Mouse (Mus musculus) midbrain, embryonic 13.5 days (tissue): ENCODE data around the gene 2810459M11Rik. TPM values are rescaled to one million over a fixed set of nuclear protein-coding genes. Genes with fewer than 3 reads are reported as not detected.
A peak's percentile ranks its signal among the peaks of the same experiment; 100 is the strongest.
"Not testable (repeated sequence)": the region's sequence is repeated elsewhere in the genome, so short reads cannot be mapped to it uniquely, and the experiment has no call there.

Experiments used
- ATAC-seq: fragments of 200-750 bp; cut with Nextera tagmentation; 2 replicates; pipeline ENCODE4 v1.8.0; 2017; ENCODE audit warnings: mild to moderate bottlenecking, moderate TSS enrichment, moderate library complexity
- H3K27ac ChIP-seq: fragments of 300-500 bp; sonication (generic); 2 replicates; pipeline ENCODE4 v1.5.1; 2015; ENCODE audit warnings: inconsistent platforms, mild to moderate bottlenecking, moderate library complexity
- H3K27me3 ChIP-seq: fragments of 300-500 bp; sonication (generic); 2 replicates; pipeline ENCODE4 v1.6.1; 2015; ENCODE audit warnings: mild to moderate bottlenecking, inconsistent platforms
- H3K36me3 ChIP-seq: fragments of 300-500 bp; sonication (generic); 2 replicates; pipeline ENCODE4 v1.6.1; 2015; ENCODE audit warnings: mild to moderate bottlenecking, inconsistent platforms
- H3K4me1 ChIP-seq: fragments of 300-500 bp; sonication (generic); replicated peaks from 2 replicates; pipeline ENCODE4 v1.6.1; 2015; ENCODE audit warnings: inconsistent platforms
- H3K4me2 ChIP-seq: fragments of 300-500 bp; sonication (generic); replicated peaks from 2 replicates; pipeline ENCODE4 v1.6.1; 2015; ENCODE audit warnings: moderate library complexity, mild to moderate bottlenecking, inconsistent platforms
- H3K4me3 ChIP-seq: fragments of 300-500 bp; sonication (generic); replicated peaks from 2 replicates; pipeline ENCODE4 v1.5.1; 2015; ENCODE audit warnings: mild to moderate bottlenecking, inconsistent platforms
- H3K9ac ChIP-seq: fragments of 300-500 bp; sonication (generic); replicated peaks from 2 replicates; pipeline ENCODE4 v1.6.1; 2015; ENCODE audit warnings: mild to moderate bottlenecking, inconsistent platforms
- H3K9me3 ChIP-seq: fragments of 300-500 bp; sonication (generic); 2 replicates; pipeline ENCODE4 v1.6.1; 2016; ENCODE audit warnings: mild to moderate bottlenecking, inconsistent platforms
- WGBS: fragments of 180-500 bp; shearing (Covaris S2); methylation state at CpG from one replicate; pipeline ENCODE4 v1.1.7; 2015; 5-methylcytosine and 5-hydroxymethylcytosine counted together
- polyA plus RNA-seq: library from polyadenylated mRNA; unstranded; fragments of >200 nt; fragmentation: Nextera tagmentation; extraction: Ambion mirVana; gene quantifications from 2 replicates; pipeline ENCODE4 v1.2.1, GENCODE M21; 2015

Gene 2810459M11Rik
- 2.3 and 2.5 TPM in 2 replicates for polyA plus RNA-seq

- Histone ChIP-seq H3K4me3 (peak within 1 kb of the TSS; percentile 55), H3K9ac (peak within 1 kb of the TSS; percentile 67), H3K27me3 (peaks cover 60% of the 10 kb centered on the region), H3K4me1 (peaks cover 12% of the 10 kb centered on the region), H3K4me2 (peak within 1 kb of the TSS; percentile 79), H3K9me3 (no peaks in the 10 kb centered on the region; the same call in 1 of the 2 replicates), H3K36me3 (no peaks in the 10 kb centered on the region), H3K27ac (no peak within 1 kb of the TSS)
- WGBS, result under 1% methylated on average over 92 of the region's 110 CpGs
- ATAC-seq, result peak; percentile 82
These were observed at the start of gene 2810459M11Rik for GRCm38 (mm10) chr1:86045848-86046805. Gene 2810459M11Rik (plus strand): TSS chr1:86045863.

DNA sequence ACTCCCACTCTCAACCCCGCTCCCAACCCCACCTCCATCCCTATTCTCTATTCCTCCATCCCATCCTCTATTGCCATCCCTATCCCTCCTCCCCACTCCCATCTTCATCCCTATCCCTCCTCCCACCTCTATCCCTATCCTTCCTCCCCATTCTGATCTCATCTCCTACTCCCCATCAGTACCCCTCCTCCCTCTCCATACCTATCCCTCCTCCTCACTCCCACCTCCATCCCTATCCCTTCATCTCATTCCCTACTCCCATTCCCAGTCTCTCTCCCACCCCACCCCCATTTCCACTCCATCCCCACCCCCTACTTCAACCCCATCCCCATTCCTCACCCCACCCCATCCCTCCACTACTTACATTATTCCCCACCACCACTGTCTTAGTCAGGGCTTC, 48.4 kb upstream of the 2810459M11Rik start:
- Histone ChIP-seq H3K9me3 (no peaks in the 10 kb centered on the region), H3K9ac (no peak overlapping the region), H3K4me3 (no peak overlapping the region), H3K4me1 (no peaks in the 10 kb centered on the region), H3K36me3 (no peaks in the 10 kb centered on the region), H3K4me2 (no peak overlapping the region), H3K27ac (no peak overlapping the region), H3K27me3 (no peaks in the 10 kb centered on the region)
- WGBS, result 96% methylated on average over 1 of the region's 1 CpGs
- no peak for ATAC-seq

- no peak overlapping the region for H3K4me2 ChIP-seq
- H3K27me3 ChIP-seq, result no peaks in the 10 kb centered on the region
- H3K4me1 ChIP-seq, result no peaks in the 10 kb centered on the region
- 88% methylated on average over 4 of the region's 4 CpGs for WGBS
- no peak overlapping the region for H3K27ac ChIP-seq
- H3K36me3 ChIP-seq, result no peaks in the 10 kb centered on the region
- no peaks in the 10 kb centered on the region for H3K9me3 ChIP-seq
- no peak overlapping the region for H3K4me3 ChIP-seq
- ATAC-seq, result no peak
- no peak overlapping the region for H3K9ac ChIP-seq
These were observed 47.7 kb upstream of the 2810459M11Rik start for GRCm38 (mm10) chr1:85998012-85998411.

GRCm38 (mm10) chr1:85999853-86000570, 45.7 kb upstream of the 2810459M11Rik start:
- H3K27me3 ChIP-seq, result no peaks in the 10 kb centered on the region
- no peak for ATAC-seq
- no peak overlapping the region for H3K27ac ChIP-seq
- H3K9me3 ChIP-seq, result no peaks in the 10 kb centered on the region
- no peaks in the 10 kb centered on the region for H3K4me1 ChIP-seq
- no peak overlapping the region for H3K4me2 ChIP-seq
- no peak overlapping the region for H3K4me3 ChIP-seq
- WGBS, result 89% methylated on average over 18 of the region's 18 CpGs
- no peaks in the 10 kb centered on the region for H3K36me3 ChIP-seq
- no peak overlapping the region for H3K9ac ChIP-seq

- Histone ChIP-seq H3K36me3 (no peaks in the 10 kb centered on the region), H3K4me1 (no peaks in the 10 kb centered on the region; the same call in 1 of the 2 replicates), H3K4me3 (no peak overlapping the region), H3K9me3 (no peaks in the 10 kb centered on the region), H3K27ac (no peak overlapping the region), H3K9ac (no peak overlapping the region), H3K4me2 (no peak overlapping the region), H3K27me3 (no peaks in the 10 kb centered on the region)
- no peak for ATAC-seq
- 93% methylated on average over 10 of the region's 10 CpGs for WGBS
These were observed 40.1 kb upstream of the 2810459M11Rik start for GRCm38 (mm10) chr1:86005540-86005939.

GRCm38 (mm10) chr1:86006040-86006439, 39.6 kb upstream of the 2810459M11Rik start:
- Histone ChIP-seq H3K4me3 (no peak overlapping the region), H3K36me3 (no peaks in the 10 kb centered on the region), H3K9me3 (no peaks in the 10 kb centered on the region), H3K4me2 (no peak overlapping the region), H3K27me3 (no peaks in the 10 kb centered on the region), H3K4me1 (no peaks in the 10 kb centered on the region; the same call in 1 of the 2 replicates), H3K27ac (no peak overlapping the region), H3K9ac (no peak overlapping the region)
- no peak for ATAC-seq
- WGBS, result 90% methylated on average over 6 of the region's 6 CpGs

DNA sequence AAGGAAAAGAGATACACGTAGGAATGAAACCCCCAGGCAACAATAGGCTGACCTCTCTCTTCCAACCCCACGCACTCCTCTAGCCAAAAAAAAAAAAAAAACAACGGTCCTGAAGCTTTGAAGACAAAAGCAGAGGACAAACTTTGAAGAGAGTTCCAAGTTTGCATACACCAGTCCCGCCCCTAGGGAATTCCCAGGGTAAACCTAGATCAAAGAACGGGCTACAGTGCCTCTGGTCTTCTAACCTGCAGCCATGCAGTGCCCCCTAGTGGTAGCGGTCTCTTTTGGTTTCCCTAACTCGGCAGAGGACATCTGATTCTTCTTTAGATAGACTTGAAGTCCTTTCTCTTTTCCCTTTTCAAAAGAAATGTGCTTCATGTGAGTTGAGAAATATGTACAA, 37.9 kb upstream of the 2810459M11Rik start:
- Histone ChIP-seq H3K9ac (no peak overlapping the region), H3K4me1 (no peaks in the 10 kb centered on the region; the same call in 1 of the 2 replicates), H3K9me3 (peaks cover 3% of the 10 kb centered on the region; the same call in 1 of the 2 replicates), H3K36me3 (no peaks in the 10 kb centered on the region), H3K4me2 (no peak overlapping the region), H3K27ac (no peak overlapping the region), H3K4me3 (no peak overlapping the region), H3K27me3 (no peaks in the 10 kb centered on the region)
- 4% methylated on average over 7 of the region's 7 CpGs for WGBS
- peak; percentile 74; the same call in 1 of the 2 replicates for ATAC-seq

DNA sequence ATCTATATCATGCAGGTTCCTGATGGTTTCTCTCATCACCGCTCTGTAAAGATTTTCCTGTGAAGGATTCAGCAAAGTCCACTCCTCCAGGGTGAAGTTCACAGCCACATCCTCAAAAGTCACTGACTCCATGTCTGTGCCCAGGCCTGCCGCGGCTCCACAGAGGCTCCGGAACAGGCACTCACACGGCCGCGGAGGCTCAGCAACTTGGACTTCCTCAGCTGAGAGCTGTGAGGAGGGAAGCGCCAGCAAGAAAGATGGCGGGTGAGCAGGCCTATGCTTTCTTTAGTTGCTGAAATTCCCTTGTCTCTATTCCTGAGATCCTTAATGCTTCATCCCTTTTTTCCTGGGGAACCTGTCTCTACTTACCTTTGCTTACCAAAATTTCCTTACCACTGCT, 29.9 kb upstream of the 2810459M11Rik start:
- H3K4me3 ChIP-seq, H3K27ac ChIP-seq, ATAC-seq, H3K9me3 ChIP-seq, H3K4me2 ChIP-seq, H3K9ac ChIP-seq, H3K36me3 ChIP-seq: not testable (repeated sequence)
- 96% methylated on average over 9 of the region's 9 CpGs for WGBS
- peaks cover 12% of the 10 kb centered on the region; the same call in 1 of the 2 replicates for H3K4me1 ChIP-seq
- H3K27me3 ChIP-seq, result peaks cover 39% of the 10 kb centered on the region

- no peak within 1 kb of the TSS for H3K27ac ChIP-seq
- H3K9ac ChIP-seq, result no peak within 1 kb of the TSS
- peaks cover 39% of the 10 kb centered on the region for H3K27me3 ChIP-seq
- no peaks in the 10 kb centered on the region for H3K36me3 ChIP-seq
- H3K4me3 ChIP-seq, result no peak within 1 kb of the TSS
- H3K4me1 ChIP-seq, result peaks cover 12% of the 10 kb centered on the region; the same call in 1 of the 2 replicates
- WGBS, result 93% methylated on average over 8 of the region's 8 CpGs
- peaks cover 3% of the 10 kb centered on the region; the same call in 1 of the 2 replicates for H3K9me3 ChIP-seq
- ATAC-seq, result no peak
- no peak within 1 kb of the TSS; the same call in 1 of the 2 replicates for H3K4me2 ChIP-seq
These were observed 29.1 kb upstream of the 2810459M11Rik start, which contains the start of gene Spata3 for GRCm38 (mm10) chr1:86016516-86016915. Gene Spata3 (plus strand): TSS chr1:86016816.

- H3K4me1 ChIP-seq, result peaks cover 12% of the 10 kb centered on the region; the same call in 1 of the 2 replicates
- H3K27me3 ChIP-seq, result peaks cover 39% of the 10 kb centered on the region
- ATAC-seq, result peak; percentile 84
- WGBS, result 3% methylated on average over 60 of the region's 60 CpGs
- peak overlapping the region; percentile 92 for H3K4me2 ChIP-seq
- no peaks in the 10 kb centered on the region for H3K36me3 ChIP-seq
- no peak overlapping the region for H3K27ac ChIP-seq
- peak overlapping the region; percentile 70 for H3K9ac ChIP-seq
- H3K4me3 ChIP-seq, result peak overlapping the region; percentile 54
- no peaks in the 10 kb centered on the region for H3K9me3 ChIP-seq
These were observed 27.2 kb upstream of the 2810459M11Rik start for GRCm38 (mm10) chr1:86018235-86019055.

GRCm38 (mm10) chr1:86021365-86021989, 24.2 kb upstream of the 2810459M11Rik start:
- H3K36me3 ChIP-seq, result no peaks in the 10 kb centered on the region
- WGBS, result 68% methylated on average over 11 of the region's 11 CpGs
- H3K9me3 ChIP-seq, result no peaks in the 10 kb centered on the region
- ATAC-seq, result no peak
- H3K4me2 ChIP-seq, result no peak overlapping the region
- H3K27ac ChIP-seq, result no peak overlapping the region
- H3K4me1 ChIP-seq, result peaks cover 12% of the 10 kb centered on the region; the same call in 1 of the 2 replicates
- H3K9ac ChIP-seq, result no peak overlapping the region
- peaks cover 37% of the 10 kb centered on the region for H3K27me3 ChIP-seq
- no peak overlapping the region for H3K4me3 ChIP-seq
